18 mouse cellular contexts compared by ENCODE assay signal in the genomic region with DNA sequence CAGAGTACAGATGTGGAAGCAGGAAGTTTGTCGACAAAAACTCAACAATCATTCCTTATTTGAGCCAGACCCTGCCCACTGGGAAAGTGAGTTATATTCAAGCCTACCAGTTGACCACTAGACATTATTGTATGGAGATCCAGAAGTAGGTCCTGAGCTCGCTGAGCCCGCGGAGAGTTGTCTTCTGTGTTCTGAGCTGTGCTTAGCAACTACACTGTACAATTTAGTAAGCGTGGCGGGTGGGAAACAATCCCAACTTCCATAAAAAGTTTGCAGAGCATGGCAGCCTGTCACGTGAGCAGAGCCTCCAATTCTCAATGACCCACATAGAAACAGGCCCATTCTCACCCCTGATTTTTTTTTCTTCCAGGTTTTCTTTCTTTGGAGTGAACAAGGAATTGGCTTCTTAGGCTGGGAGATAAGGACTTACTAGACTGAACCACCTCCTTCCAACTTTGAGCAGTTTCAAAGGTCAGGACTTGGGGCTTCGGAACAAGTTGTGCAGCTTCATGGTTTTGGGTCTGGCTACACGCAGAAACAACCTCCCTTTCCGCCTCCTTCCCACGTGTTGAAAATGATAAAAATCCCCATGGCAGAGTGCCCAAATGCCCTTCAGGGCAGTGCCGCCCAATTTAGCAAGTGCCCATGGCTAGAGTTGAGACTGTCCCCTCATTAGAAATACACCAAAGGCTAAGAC. TPM values are rescaled to one million over a fixed set of nuclear protein-coding genes. Genes with fewer than 3 reads are reported as not detected.
DNase-seq lines count a peak whose midpoint lies in the region; ATAC-seq and TF ChIP-seq lines count a peak whose summit lies in the region.
"Had no signal": no experiment of that assay in that cellular context is flagged by ENCODE, and none has a peak within 500 bp of the region (broad histone marks: within the 10 kb centered on the region; RNA-seq: fewer than 3 reads in every experiment).

No protein-coding gene starts in this region.

- peak; percentile 31 for DNase-seq in cerebellum, adult 9-10 months
- peak; percentile 14 for DNase-seq in kidney, adult 2 months
- no peak for DNase-seq in kidney, postnatal 10 days
- DNase-seq in cerebellum, postnatal 10 days = peak; percentile 8 to 26
- no peak for DNase-seq in neural tube, embryonic 10.5 days (ENCODE audit: extremely low spot score, low spot score)
- DNase-seq: gastrocnemius, adult 2 months; heart, adult 2 months; lung, postnatal 14 days; right cerebral cortex, postnatal 25 days; thymus, adult 18-20 months had no signal

- H3K4me3 ChIP-seq in kidney, adult 2 months (ENCODE audit: insufficient read depth, low read depth, low read length) = no peak overlapping the region
- H3K4me3 ChIP-seq in stomach, embryonic 16.5 days (replicated peaks; ENCODE audit: low read length) = no peak overlapping the region
- H3K4me3 ChIP-seq: embryonic facial prominence, embryonic 10.5 days; erythroblast, embryonic 14.5 days; forebrain, embryonic 15.5 days; heart, adult 2 months had no signal

- H3K27me3 ChIP-seq in kidney, adult 2 months (replicated peaks; ENCODE audit: control insufficient read depth, insufficient read depth, low read length) = no peaks in the 10 kb centered on the region
- H3K27me3 ChIP-seq in stomach, embryonic 16.5 days (ENCODE audit: control insufficient read depth, insufficient read depth, low read length) = no peaks in the 10 kb centered on the region
- H3K27me3 ChIP-seq: forebrain, embryonic 15.5 days; hindbrain, embryonic 15.5 days; liver, embryonic 15.5 days had no signal

- peaks cover 11% of the 10 kb centered on the region; the same call in 1 of the 2 replicates for H3K4me1 ChIP-seq in kidney, adult 2 months (ENCODE audit: control insufficient read depth, insufficient read depth, low read length)
- no peaks in the 10 kb centered on the region for H3K4me1 ChIP-seq in stomach, embryonic 16.5 days (ENCODE audit: control insufficient read depth, insufficient read depth, low read length)

- H3K9me3 ChIP-seq in stomach, embryonic 16.5 days (replicated peaks; ENCODE audit: control insufficient read depth, low read length) = no peaks in the 10 kb centered on the region
- H3K9me3 ChIP-seq: embryonic facial prominence, embryonic 10.5 days; forebrain, embryonic 15.5 days; hindbrain, embryonic 15.5 days; liver, embryonic 15.5 days had no signal

- no peak overlapping the region for H3K9ac ChIP-seq in stomach, embryonic 16.5 days (ENCODE audit: low read length)
- H3K9ac ChIP-seq: forebrain, embryonic 15.5 days; liver, embryonic 15.5 days had no signal

- no peaks in the 10 kb centered on the region for H3K36me3 ChIP-seq in kidney, adult 2 months (ENCODE audit: control insufficient read depth, insufficient read depth, low read length)
- H3K36me3 ChIP-seq in stomach, embryonic 16.5 days (ENCODE audit: control insufficient read depth, insufficient read depth, low read length) = peaks cover 3% of the 10 kb centered on the region; the same call in 1 of the 2 replicates
- H3K36me3 ChIP-seq: embryonic facial prominence, embryonic 10.5 days; liver, embryonic 15.5 days had no signal

- H3K27ac ChIP-seq in kidney, adult 2 months (ENCODE audit: insufficient read depth, low read depth, low read length) = no peak overlapping the region
- H3K27ac ChIP-seq in stomach, embryonic 16.5 days (ENCODE audit: low read length) = peak overlapping the region; percentile 22; the same call in 1 of the 2 replicates
- H3K27ac ChIP-seq: embryonic facial prominence, embryonic 10.5 days; forebrain, embryonic 15.5 days; heart, adult 2 months; liver, embryonic 15.5 days had no signal

- no peak for TF ChIP-seq POLR2A in kidney, adult 2 months (IDR thresholded peaks at IDR 0.05; ENCODE audit: low read depth, low read length)

- ATAC-seq in cerebellum, adult (ENCODE audit: insufficient number of reproducible peaks, low FRiP score, low TSS enrichment) = no peak
- ATAC-seq in stomach, embryonic 16.5 days (ENCODE audit: insufficient read depth, low FRiP score) = no peak
- ATAC-seq in frontal cortex, adult (ENCODE audit: low TSS enrichment) = no peak

- WGBS in kidney, adult 2 months = 63% methylated on average over 12 of the region's 12 CpGs
- WGBS in stomach, embryonic 16.5 days = 77% methylated on average over 12 of the region's 12 CpGs

- TF ChIP-seq CTCF in kidney, adult 2 months (conservative IDR thresholded peaks at IDR 0.05; ENCODE audit: insufficient read depth, insufficient read length, low read depth, low read length) = no peak

- H3K4me2 ChIP-seq in stomach, embryonic 16.5 days (ENCODE audit: low read depth, low read length) = no peak overlapping the region

RNA-seq across cellular contexts. Expression of gene Enpp5, which starts 1.3 kb away (rescaled TPM):
- polyA plus RNA-seq in kidney, adult 2 months (2012; rRNA removed) = 89.5 and 98.4 TPM in 2 replicates
- polyA plus RNA-seq in stomach, embryonic 16.5 days (2015; fragmentation: Nextera tagmentation; extraction: Ambion mirVana) = 33.2 and 37.1 TPM in 2 replicates

RNA-seq across cellular contexts. Expression of gene Enpp4, which starts 28.3 kb away (rescaled TPM):
- polyA plus RNA-seq in kidney, adult 2 months (2012; rRNA removed) = 7.2 and 8.2 TPM in 2 replicates
- 5.5 and 5.9 TPM in 2 replicates for polyA plus RNA-seq in stomach, embryonic 16.5 days (2015; fragmentation: Nextera tagmentation; extraction: Ambion mirVana)

Comparison
In these comparisons a context has a peak if more than half of its experiments do, and no peak if none do; other contexts are left out.
1. DNase-seq: peak in cerebellum, adult 9-10 months (single experiment), kidney, adult 2 months (single experiment) and cerebellum, postnatal 10 days (2 of 2); none in kidney, postnatal 10 days (single experiment) and neural tube, embryonic 10.5 days (single experiment).